Mouse (Mus musculus) urinary bladder, postnatal 25 days (tissue): ENCODE results near the gene Gm3238.
"Not testable (repeated sequence)": the region's sequence is repeated elsewhere in the genome, so short reads cannot be mapped to it uniquely, and the experiment has no call there.

Source experiments
- DNase-seq: peaks from one replicate; pipeline ENCODE4 v3.0.0; 2022; ENCODE audit warnings: low spot score

Gene Gm3238

DNA sequence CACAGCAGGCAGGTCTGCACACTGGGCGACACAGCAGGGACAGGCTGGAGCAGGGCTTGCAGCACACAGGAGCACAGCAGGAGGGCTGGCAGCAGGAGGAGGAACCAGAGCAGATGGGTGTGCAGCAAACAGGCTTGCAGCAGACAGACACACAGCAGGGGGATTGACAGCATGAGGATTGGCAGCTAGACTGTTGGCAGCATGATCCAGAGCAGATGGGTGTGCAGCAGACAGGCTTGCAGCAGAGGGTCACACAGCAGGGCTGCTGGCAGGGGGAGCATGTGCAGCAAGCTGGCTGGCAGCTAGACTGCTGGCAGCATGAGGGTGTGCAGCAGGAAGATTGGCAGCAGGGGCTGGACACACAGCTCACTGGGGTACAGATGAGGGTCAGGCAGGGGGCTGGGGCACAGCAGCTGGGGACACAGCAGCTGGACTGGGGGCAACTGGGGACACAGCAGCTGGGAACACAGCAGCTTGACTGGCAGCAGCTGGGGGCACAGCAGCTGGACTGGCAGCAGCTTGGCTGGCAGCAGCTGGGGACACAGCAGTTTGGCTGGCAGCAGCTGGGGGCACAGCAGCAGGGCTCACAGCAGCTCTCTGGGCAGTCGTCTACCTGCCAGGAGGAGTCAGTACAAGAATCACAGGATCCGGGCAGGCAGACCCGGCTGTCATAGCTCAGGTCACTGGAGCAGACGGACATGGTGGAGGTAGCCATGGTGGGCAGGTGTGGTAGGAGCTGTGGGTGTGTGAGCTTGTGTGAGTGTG lies 29.0 kb downstream of the Gm3238 start, which contains the start of gene Gm18596:
Gm18596 (minus strand) TSS at position 715 of the 765 bp plus-strand sequence.
- DNase-seq, result not testable (repeated sequence)

- no peak for DNase-seq
Observed at GRCm38 (mm10) chr10:77738929-77739328, 32.2 kb downstream of the Gm3238 start.

DNA sequence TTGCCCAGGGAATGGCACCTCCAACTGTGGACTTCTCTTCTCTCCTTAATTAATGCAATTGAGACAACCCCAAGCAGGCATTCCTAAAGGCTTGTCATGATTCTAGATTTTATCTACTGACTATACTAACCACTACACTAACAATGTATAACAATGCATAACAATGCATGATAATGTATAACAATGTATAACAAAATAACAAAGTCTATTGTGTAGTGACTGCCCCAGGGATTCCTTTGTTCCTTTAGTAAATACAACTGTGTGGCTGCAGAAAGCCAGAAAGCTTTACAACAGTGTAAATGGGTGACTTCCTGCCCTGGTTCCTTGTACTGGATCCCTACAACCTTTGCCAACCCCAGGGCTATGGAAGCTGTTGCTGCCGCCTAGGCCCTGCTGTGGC lies 35.2 kb downstream of the Gm3238 start:
- DNase-seq, result no peak

- DNase-seq, result no peak
Observed at GRCm38 (mm10) chr10:77729241-77729640, 41.9 kb downstream of the Gm3238 start.

GRCm38 (mm10) chr10:77728280-77728679 lies 42.8 kb downstream of the Gm3238 start:
- DNase-seq, result no peak

DNA sequence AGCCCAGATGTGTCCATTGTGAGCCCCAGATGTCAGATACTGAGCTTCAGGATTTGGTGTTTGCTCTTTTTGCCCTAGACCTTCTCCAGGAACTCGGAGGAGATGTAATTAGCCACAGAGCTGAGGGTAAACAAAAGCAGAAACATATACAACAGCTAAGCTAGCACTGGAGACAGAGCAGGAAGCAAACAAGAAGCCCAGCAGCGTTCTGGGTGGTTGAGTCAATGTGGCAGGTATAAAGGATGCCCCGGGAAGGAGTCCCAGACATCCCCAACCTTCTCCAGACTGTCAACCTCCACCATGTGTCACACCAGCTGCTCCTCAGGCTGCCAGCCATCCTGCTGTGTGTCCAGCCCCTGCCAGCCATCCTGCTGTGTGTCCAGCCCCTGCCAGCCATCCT lies 44.9 kb downstream of the Gm3238 start, which contains the start of gene Gm10100:
Gm10100 (plus strand) TSS at position 301 of the 400 bp plus-strand sequence.
- no peak for DNase-seq

DNA sequence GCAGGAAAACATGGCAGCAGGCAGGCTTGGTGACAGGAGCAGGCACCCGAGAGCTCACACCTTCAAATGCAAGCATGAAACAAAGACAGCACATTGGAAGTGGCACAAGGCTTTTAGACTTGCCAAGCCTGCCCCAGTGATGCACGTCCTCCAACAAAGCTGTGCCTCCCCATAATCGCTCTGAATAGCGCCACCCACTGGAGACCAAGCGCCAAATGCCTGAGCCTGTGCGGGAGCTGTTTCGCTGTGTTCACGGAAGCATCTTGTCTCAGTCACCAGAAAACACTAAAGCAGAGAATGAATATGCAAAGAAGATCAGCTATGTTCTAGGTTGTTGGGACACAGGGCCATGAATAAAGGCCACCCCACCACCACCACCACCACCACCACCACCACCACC lies 46.3 kb downstream of the Gm3238 start:
- DNase-seq, result no peak
